10 mouse cellular contexts compared by ENCODE assay signal in genomic region chr15:102315292-102315691, GRCm38 (mm10). TPM values are rescaled to one million over a fixed set of nuclear protein-coding genes. Genes with fewer than 3 reads are reported as not detected.
DNase-seq lines count a peak whose midpoint lies in the region.
"Had no signal": no experiment of that assay in that cellular context is flagged by ENCODE, and none has a peak within 500 bp of the region (broad histone marks: within the 10 kb centered on the region; RNA-seq: fewer than 3 reads in every experiment).

No protein-coding gene starts in this region.

- peak; percentile 97 for DNase-seq in heart, adult 11 months
- DNase-seq in heart, postnatal 4 days = no peak
- peak; percentile 18 for DNase-seq in right cerebral cortex, adult 18-20 months
- DNase-seq in right cerebral cortex, postnatal 14 days = no peak
- DNase-seq in heart, postnatal 36 days = peak; percentile 50 to 53
- no peak for DNase-seq in kidney, adult 9 months
- no peak for DNase-seq in urinary bladder, postnatal 25 days (ENCODE audit: low spot score)
- DNase-seq: cerebellum, postnatal 14 days; liver, embryonic 13.5 days; thymus, postnatal 25 days had no signal

- intact Hi-C loops in heart, postnatal 36 days (cut with DNase I) = no loop called here

RNA-seq across cellular contexts. Expression of gene Pfdn5, which starts 10.6 kb away (rescaled TPM):
- total RNA-seq in heart, postnatal 4 days (2021) = 100 to 1,000 TPM; 334 to 351 TPM
- total RNA-seq in heart, postnatal 36 days (2021) = 100 to 1,000 TPM; 308 to 311 TPM

RNA-seq across cellular contexts. Expression of gene Myg1, which starts 16.2 kb away (rescaled TPM):
- 10 to 100 TPM; 31.8 to 37.3 TPM for total RNA-seq in heart, postnatal 4 days (2021)
- 10 to 100 TPM; 17.7 to 22.7 TPM for total RNA-seq in heart, postnatal 36 days (2021)

RNA-seq across cellular contexts. Expression of gene Espl1, which starts 19.2 kb away (rescaled TPM):
- total RNA-seq in heart, postnatal 4 days (2021) = 10 to 100 TPM; 23.2 to 28.2 TPM
- 1 to 10 TPM; 1.0 to 2.1 TPM for total RNA-seq in heart, postnatal 36 days (2021)

RNA-seq across cellular contexts. Expression of gene Aaas, which starts 35.3 kb away (rescaled TPM):
- 10 to 100 TPM; 29.2 to 30.0 TPM for total RNA-seq in heart, postnatal 4 days (2021)
- 10 to 100 TPM; 12.5 to 12.8 TPM for total RNA-seq in heart, postnatal 36 days (2021)

RNA-seq across cellular contexts. Expression of gene Mfsd5, which starts 36.0 kb away (rescaled TPM):
- 10 to 100 TPM; 21.1 to 22.7 TPM for total RNA-seq in heart, postnatal 4 days (2021)
- 10 to 100 TPM; 18.1 to 19.4 TPM for total RNA-seq in heart, postnatal 36 days (2021)

Comparison
In these comparisons a context has a peak if more than half of its experiments do, and no peak if none do; other contexts are left out.
1. DNase-seq: peak in heart, adult 11 months (single experiment), right cerebral cortex, adult 18-20 months (single experiment) and heart, postnatal 36 days (2 of 2); none in heart, postnatal 4 days (single experiment), right cerebral cortex, postnatal 14 days (single experiment), kidney, adult 9 months (single experiment) and urinary bladder, postnatal 25 days (single experiment).
2. RNA of gene Espl1, which starts 19.2 kb away (total RNA-seq): 23.2 to 28.2 TPM in heart, postnatal 4 days; 1.0 to 2.1 TPM in heart, postnatal 36 days; every median in the first group is over 4 times any median in the second.